Mouse (Mus musculus) bone marrow, adult 2 months (tissue): Measurements from ENCODE around the gene Bco2. TPM values are rescaled to one million over a fixed set of nuclear protein-coding genes. Genes with fewer than 3 reads are reported as not detected.

ENCODE experiments used
- H3K27ac ChIP-seq: fragments of 200-500 bp; 2 replicates; pipeline ENCODE4 v1.5.1; 2012; ENCODE audit warnings: low read depth, mild to moderate bottlenecking, control low read depth, inconsistent platforms, low read length; ENCODE audit not compliant: control insufficient read depth, poor library complexity, insufficient read depth
- H3K4me1 ChIP-seq: fragments of 200-500 bp; 2 replicates; pipeline ENCODE4 v1.6.1; 2011; ENCODE audit warnings: low read length; ENCODE audit not compliant: control insufficient read depth, insufficient read depth
- H3K4me3 ChIP-seq: fragments of 200-500 bp; replicated peaks from 2 replicates; pipeline ENCODE3; 2011; ENCODE audit warnings: mild to moderate bottlenecking, low read depth, low read length, control low read depth; ENCODE audit not compliant: control insufficient read depth
- CTCF ChIP-seq: fragments of 200-500 bp; IDR thresholded peaks from 2 replicates; pipeline ENCODE4 v1.5.1; 2011; ENCODE audit warnings: low read length, control low read depth; ENCODE audit not compliant: control insufficient read depth, insufficient read depth
- POLR2A ChIP-seq: fragments of 200-500 bp; IDR thresholded peaks from 2 replicates; pipeline ENCODE4 v1.6.1; 2011; ENCODE audit warnings: low read depth, mild to moderate bottlenecking, control low read depth, low read length, borderline replicate concordance; ENCODE audit not compliant: control insufficient read depth
- WGBS: fragments of 180-500 bp; shearing (Covaris S2); methylation state at CpG from one replicate; pipeline ENCODE4 v1.1.7; 2018; 5-methylcytosine and 5-hydroxymethylcytosine counted together
- polyA plus RNA-seq: library from polyadenylated mRNA; stranded (reverse); fragments of >200 nt; gene quantifications from 2 replicates; pipeline ENCODE4 v1.2.4, GENCODE M21; 2011; ENCODE audit warnings: low replicate concordance; ENCODE audit not compliant: missing spikeins, insufficient read depth, insufficient read length

Gene Bco2
- polyA plus RNA-seq, 1 experiment, result 1.9 TPM

- no peaks in the 10 kb centered on the region; the same call in none of the 2 replicates for H3K4me1 ChIP-seq
- no peak for TF ChIP-seq POLR2A
- TF ChIP-seq CTCF, result no peak
- WGBS, result 14% methylated on average over 6 of the region's 6 CpGs
- no peak overlapping the region for H3K27ac ChIP-seq
- no peak overlapping the region for H3K4me3 ChIP-seq
These were observed 58.4 kb downstream of the Bco2 start for GRCm38 (mm10) chr9:50496546-50496945.

- TF ChIP-seq CTCF, result no peak
- TF ChIP-seq POLR2A, result no peak
- WGBS, result 41% methylated on average over 6 of the region's 6 CpGs
- H3K4me1 ChIP-seq, result no peaks in the 10 kb centered on the region; the same call in none of the 2 replicates
- H3K27ac ChIP-seq, result no peak overlapping the region
- H3K4me3 ChIP-seq, result no peak overlapping the region
These were observed 58.9 kb downstream of the Bco2 start for GRCm38 (mm10) chr9:50496151-50496505.

- no peak overlapping the region for H3K27ac ChIP-seq
- TF ChIP-seq CTCF (no peak), POLR2A (no peak)
- WGBS, result 76% methylated on average over 10 of the region's 10 CpGs
- no peak overlapping the region for H3K4me3 ChIP-seq
- H3K4me1 ChIP-seq, result no peaks in the 10 kb centered on the region; the same call in none of the 2 replicates
These were observed 59.4 kb downstream of the Bco2 start for GRCm38 (mm10) chr9:50495405-50496150.

- 90% methylated on average over 6 of the region's 6 CpGs for WGBS
- Histone ChIP-seq H3K4me3 (no peak within 1 kb of the TSS), H3K4me1 (no peaks in the 10 kb centered on the region; the same call in 1 of the 2 replicates), H3K27ac (no peak within 1 kb of the TSS)
- no peak for TF ChIP-seq POLR2A
- no peak for TF ChIP-seq CTCF
These were observed 60.7 kb downstream of the Bco2 start, which contains the start of gene Plet1 for GRCm38 (mm10) chr9:50494311-50494710. Gene Plet1, plus strand, starts transcription at chr9:50494525.

- TF ChIP-seq POLR2A (no peak), CTCF (no peak)
- no peaks in the 10 kb centered on the region; the same call in 1 of the 2 replicates for H3K4me1 ChIP-seq
- H3K27ac ChIP-seq, result no peak overlapping the region
- WGBS, result 52% methylated on average over 2 of the region's 2 CpGs
- no peak overlapping the region for H3K4me3 ChIP-seq
These were observed 61.2 kb downstream of the Bco2 start for GRCm38 (mm10) chr9:50493777-50494176.

- TF ChIP-seq POLR2A (no peak), CTCF (no peak)
- Histone ChIP-seq H3K4me1 (no peaks in the 10 kb centered on the region; the same call in 1 of the 2 replicates), H3K4me3 (no peak overlapping the region), H3K27ac (no peak overlapping the region)
- 80% methylated on average over 2 of the region's 2 CpGs for WGBS
These were observed 63.4 kb downstream of the Bco2 start for GRCm38 (mm10) chr9:50491531-50492045.

GRCm38 (mm10) chr9:50490836-50491235 lies 64.1 kb downstream of the Bco2 start:
- TF ChIP-seq CTCF (no peak), POLR2A (no peak)
- no peak overlapping the region for H3K27ac ChIP-seq
- no peak overlapping the region for H3K4me3 ChIP-seq
- no peaks in the 10 kb centered on the region; the same call in 1 of the 2 replicates for H3K4me1 ChIP-seq

- no peak for TF ChIP-seq CTCF
- TF ChIP-seq POLR2A, result no peak
- Histone ChIP-seq H3K4me1 (peaks cover 3% of the 10 kb centered on the region), H3K27ac (no peak overlapping the region), H3K4me3 (no peak overlapping the region)
- 64% methylated on average over 10 of the region's 10 CpGs for WGBS
These were observed 69.5 kb downstream of the Bco2 start for GRCm38 (mm10) chr9:50485521-50485920.

Other genes starting within 250 kb of the Bco2 start
- gene Rpl10-ps3, start 210.2 kb downstream of the Bco2 start, polyA plus RNA-seq, result 536 and 982 TPM in 2 replicates
- gene Plet1, start 60.7 kb downstream of the Bco2 start, polyA plus RNA-seq, result 1.5 TPM in 1 of 2 replicates, not detected in the other
- gene Pts, start 26.5 kb downstream of the Bco2 start, polyA plus RNA-seq, result 14.5 and 35.7 TPM in 2 replicates
- gene Il18, start 354 bp downstream of the Bco2 start, polyA plus RNA-seq, result 11.9 and 18.4 TPM in 2 replicates
- gene Tex12, start 6.1 kb upstream of the Bco2 start, polyA plus RNA-seq, result not detected in 2 replicates
- gene Sdhd, start 48.6 kb upstream of the Bco2 start, polyA plus RNA-seq, result 63.1 and 65.6 TPM in 2 replicates
- 41.7 and 54.8 TPM in 2 replicates for gene Timm8b, start 48.7 kb upstream of the Bco2 start, polyA plus RNA-seq
- gene Pih1d2, start 62.1 kb upstream of the Bco2 start, polyA plus RNA-seq, result 2.5 TPM in 1 of 2 replicates, not detected in the other
- gene Nkapd1, start 62.3 kb upstream of the Bco2 start, polyA plus RNA-seq, result 6.1 and 13.0 TPM in 2 replicates
- 13.0 and 13.8 TPM in 2 replicates for gene Dlat, start 104.6 kb upstream of the Bco2 start, polyA plus RNA-seq
- 0.29 TPM in 1 of 2 replicates, not detected in the other for gene Dixdc1, start 184.3 kb upstream of the Bco2 start, polyA plus RNA-seq
- gene 2310030G06Rik, start 191.4 kb upstream of the Bco2 start, polyA plus RNA-seq, result not detected in 2 replicates
- 6.9 and 10.5 TPM in 2 replicates for gene Cryab, start 196.1 kb upstream of the Bco2 start, polyA plus RNA-seq
- not detected in 2 replicates for gene Hspb2, start 197.2 kb upstream of the Bco2 start, polyA plus RNA-seq
- 5.5 and 5.7 TPM in 2 replicates for gene Fdxacb1, start 213.1 kb upstream of the Bco2 start, polyA plus RNA-seq
- gene Alg9, start 219.8 kb upstream of the Bco2 start, polyA plus RNA-seq, result 9.7 and 10.2 TPM in 2 replicates
- gene 1110032A03Rik, start 220.3 kb upstream of the Bco2 start, polyA plus RNA-seq, result 24.7 and 32.8 TPM in 2 replicates